Mouse (Mus musculus): ENCODE measurements at regions not wholly inside any gene's neighbourhood (a gene's known extent, or its start where the extent isn't known, plus 50 kb on each side); places are given as distances from the start of the nearest gene placed in this dataset.
A peak's percentile ranks its signal among the peaks of the same experiment; 100 is the strongest.

DNA sequence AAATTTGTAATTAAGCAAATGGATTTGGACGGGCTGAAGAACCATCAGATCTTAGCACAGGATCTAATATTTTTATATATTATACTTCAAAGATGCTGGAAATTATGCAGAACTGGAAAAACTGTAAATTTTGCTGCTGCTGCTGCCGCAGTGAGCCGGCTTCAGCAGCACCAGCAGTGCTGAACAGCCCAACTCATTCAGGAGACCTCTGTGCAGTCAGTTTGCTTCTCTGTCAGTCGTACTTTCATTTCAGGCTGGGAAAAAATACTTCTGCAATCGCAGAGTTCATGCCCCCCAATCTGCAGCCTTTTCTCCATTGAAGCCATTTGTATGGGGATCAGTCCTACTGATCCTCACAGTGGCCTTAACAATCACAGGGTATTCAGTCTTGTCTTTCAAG lies 53.4 kb upstream of the Trpc3 start:
- no peak for DNase-seq

DNA sequence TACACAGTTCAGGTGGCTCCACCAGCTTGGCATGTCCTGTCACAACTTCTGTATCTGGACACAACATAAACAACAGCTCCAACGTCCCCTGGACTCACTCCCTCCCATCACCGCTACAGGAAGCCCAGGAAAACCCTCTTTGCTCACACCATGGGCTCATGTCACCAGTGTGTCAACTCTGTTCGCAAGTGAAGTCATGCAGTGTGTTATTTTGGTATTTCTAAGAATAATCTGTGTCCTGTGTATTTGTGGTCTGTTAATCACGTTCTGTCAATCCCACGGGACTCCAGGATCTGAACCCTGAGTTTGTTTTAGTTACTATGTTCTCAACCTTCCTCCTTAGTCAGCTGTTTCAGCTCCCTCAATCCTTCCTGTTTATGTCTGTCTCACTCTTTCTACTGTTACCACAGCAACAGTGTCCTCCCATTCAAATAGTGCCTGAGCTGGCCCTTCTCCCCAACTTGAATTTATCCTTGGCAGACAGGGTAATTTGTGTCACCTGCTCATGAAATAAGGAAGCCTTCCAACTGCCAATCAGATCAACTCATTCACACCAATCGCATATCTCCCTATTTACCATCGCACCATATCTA lies 64.5 kb upstream of the Trpc3 start:
- no peak for DNase-seq

DNA sequence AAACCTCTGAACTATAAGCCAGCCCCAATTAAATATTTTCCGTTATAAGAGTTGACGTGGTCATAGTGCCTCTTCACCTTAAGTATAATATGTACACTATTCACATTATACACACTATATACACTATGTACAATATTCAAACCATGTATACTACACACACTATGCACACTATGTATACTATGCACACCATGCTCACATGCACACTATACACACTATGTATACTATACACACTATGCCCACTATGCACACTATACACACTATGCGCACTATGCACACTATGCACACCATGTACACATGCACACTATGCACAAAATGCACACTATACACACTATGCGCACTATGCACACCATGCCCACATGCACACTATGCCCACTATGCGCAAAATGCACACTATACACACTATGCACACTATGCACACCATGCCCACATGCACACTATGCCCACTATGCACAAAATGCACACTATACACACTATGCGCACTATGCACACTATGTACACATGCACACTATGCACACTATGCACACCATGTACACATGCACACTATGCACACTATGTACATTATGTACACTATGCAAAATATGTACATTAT lies 72.2 kb upstream of the Trpc3 start:
- DNase-seq, result no peak

DNA sequence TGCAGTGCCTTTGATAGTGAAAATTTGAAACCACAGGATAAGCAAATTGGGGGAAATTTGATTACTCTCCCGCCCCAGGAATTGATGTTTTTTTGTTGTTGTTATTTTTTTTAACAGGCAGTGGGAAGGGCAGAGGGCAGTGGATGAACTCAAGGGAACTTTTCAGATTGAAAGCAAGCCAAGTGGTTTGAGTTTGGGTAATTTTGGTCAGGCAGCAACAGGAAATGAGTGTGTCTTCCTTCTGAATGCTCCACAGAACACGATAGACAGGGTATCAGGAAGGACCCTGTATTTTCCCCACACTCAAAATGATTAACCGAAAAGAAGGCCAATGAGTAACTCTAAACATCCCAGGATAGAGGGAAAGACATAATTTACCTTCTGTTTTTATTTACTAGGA lies 72.9 kb upstream of the Trpc3 start:
- DNase-seq, result no peak

DNA sequence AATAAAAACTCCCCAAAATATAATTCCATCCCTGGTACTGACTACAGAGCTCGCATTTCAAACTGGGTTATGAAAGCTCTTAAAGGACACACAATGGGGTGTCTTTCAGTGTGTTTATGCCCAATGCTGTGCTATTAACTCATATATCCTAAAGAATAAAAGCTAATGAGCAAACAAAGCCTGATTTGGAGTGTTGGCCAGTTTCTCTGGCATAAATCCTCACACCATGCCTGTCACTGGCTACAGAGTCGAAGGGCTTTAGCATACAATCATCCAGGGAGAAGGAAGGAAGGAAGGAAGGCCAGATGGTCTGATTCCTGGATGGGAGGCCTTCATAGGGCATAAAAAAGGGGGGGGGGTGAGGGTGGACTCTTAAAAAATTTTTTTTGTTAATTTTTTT lies 74.8 kb upstream of the Trpc3 start:
- peak; percentile 33 to 45 for DNase-seq

DNA sequence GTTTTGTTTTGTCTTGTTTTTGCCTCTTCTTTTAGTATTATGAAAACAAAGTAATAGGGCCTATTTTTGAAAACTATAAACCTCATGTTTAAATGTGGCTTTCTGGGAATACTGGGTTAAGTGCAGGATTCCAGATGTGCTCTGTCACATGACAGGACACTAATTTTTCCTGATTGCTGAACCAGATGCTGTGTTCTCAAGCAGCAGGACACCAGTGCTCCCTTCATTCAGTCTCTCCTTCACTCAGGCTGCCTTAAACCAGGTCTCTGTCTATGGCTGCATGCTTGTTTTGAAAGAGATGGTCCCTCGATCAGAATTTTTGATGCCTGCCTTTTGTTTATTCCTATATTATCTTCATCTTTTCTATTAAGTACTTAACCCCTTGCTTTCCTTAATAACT lies 80.1 kb upstream of the Trpc3 start:
- DNase-seq, result no peak

DNA sequence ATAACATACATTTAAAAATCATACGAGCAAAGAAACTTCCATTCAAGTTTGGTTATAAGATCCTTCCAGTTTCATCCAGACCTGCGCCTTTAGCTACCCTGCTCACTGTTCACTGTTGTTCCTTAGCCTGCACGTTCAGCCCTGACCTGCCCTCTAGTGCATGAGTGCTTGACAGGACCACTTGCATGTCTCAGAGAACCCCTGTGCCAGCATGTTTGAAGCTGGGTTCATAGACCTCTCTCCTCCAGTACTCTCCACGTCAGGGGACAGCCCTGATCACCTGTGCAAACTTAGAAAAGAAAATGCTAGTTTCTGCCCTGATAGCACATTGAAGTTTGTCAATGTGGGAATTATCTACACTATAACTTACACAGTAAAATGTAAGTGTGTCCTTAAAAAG lies 81.0 kb upstream of the Trpc3 start:
- DNase-seq, result no peak

DNA sequence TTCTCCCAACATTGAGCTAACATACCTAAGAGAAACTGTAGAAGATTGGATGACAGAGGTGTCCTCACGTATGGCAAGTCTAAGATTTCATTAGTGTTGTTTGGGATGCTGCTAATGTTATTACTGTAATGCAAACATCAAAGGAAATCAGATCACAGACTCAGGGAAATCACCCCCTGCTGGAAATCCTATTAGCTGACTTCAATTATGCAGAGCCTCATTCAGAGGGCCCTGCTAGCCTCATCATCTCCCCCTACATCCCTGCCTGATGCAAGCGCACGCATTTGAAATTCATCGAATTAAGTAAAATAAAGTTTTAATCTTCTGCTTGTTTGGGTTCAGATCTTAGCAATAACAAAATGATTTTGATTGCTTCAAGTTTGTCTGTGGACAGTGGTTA lies 84.1 kb upstream of the Trpc3 start:
- DNase-seq, result no peak

DNA sequence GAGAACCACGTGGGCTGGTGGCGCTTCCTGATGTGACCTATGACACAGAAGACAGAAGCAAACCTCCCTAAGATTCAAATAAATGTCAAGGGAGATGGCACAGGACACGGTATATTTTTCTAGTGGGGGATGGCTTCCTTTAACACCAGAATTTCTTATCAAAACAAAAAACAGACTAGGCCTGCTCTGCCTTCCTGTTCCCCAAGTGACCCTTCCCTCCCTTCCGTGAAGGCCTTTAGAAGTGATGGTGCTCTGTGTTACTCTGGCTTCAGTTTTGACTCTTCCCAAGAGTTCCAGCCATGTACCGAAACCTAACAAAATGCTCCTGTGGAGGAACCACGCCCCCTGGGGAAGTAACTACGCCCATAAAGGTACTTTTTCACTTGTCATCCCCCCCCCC lies 84.5 kb upstream of the 4932438A13Rik start:
- DNase-seq, result no peak

DNA sequence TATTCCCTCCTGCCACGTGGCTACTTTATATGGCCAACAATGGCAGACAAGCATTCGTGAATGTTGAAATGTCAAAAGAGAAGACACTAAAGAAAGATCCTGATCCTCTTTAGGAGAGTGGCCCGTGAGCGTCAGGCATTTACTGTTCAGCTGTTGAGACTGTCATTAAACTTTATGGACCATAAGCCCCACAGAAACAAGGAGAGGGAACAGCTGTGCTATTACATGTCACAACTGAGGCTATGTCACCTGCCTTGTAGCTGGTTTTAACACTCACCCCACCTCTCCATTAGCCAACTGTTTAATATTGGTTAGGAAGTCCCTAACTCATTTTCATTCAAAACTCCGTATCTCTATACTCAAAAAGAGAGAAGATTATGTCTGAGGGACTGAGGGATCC lies 76.3 kb upstream of the 4932438A13Rik start:
- no peak for DNase-seq

DNA sequence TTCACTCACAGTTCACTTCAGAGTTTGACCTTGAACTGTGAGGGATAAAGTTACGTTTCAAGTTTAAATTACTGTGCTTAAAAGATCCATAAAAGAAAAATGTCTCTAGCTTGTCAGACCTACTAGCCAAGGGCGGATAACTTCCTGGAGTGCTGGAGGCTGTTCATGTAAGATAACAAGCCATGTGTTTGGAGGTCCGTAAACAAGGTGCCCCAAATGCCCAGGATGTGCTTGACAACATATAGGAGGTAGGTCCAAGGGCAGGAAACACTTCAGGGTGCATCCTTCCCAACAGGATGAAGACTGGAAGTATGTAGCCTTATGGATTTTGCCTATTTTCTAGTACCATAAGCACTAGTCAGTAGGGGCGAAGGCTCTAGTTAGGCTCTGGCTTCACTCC lies 72.7 kb upstream of the 4932438A13Rik start:
- DNase-seq, result no peak

DNA sequence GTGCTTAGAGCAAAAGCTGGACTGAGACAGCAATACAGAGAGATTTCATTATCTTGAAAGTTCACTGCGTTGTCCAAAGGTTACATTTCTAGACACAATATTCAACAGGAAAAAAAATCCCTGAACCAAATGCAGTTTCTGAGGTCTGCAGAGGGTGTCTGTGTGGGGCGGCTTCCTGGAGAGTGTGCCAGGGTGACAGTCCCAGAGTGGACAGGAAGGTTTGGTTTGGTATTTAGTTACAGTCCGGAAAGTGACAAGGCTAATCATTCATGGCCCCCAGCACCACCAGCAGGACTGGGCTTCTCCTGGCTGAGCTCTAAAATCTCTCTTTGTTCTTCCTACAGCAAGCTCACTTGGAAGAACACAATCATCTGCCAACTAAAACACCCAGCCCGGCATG lies 65.9 kb upstream of the 4932438A13Rik start:
- no peak for DNase-seq

DNA sequence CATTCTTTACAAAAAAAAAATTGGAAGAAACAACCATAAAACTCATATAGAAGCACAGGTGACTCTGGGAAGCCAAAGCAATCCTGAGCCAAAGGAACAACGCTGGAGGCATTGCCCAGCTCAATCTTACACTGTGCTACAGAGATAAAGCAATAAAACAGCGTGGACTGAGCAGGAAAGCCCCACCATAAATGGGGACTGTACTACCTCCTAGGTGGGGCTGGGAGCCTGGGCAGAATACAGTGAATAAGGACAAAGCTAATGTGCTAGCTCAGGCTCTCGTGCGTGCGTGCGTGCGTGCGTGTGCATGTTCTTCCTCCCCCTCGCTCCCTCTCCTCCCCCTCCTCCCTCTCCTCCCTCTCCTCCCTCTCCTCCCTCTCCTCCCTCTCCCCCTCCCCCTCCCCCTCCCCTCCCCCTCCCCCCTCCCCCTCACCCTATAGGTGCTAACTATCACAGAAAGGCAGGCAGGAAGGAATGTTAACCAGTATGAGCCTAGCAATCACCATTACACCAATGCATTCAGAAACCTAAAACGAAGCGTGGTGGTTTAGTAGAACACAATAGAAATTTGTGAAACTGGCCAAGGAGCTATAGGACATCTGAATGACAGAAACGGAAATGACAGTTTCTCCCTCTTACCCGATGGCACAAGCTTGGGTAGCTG lies 64.6 kb upstream of the 4932438A13Rik start:
- DNase-seq, result no peak

DNA sequence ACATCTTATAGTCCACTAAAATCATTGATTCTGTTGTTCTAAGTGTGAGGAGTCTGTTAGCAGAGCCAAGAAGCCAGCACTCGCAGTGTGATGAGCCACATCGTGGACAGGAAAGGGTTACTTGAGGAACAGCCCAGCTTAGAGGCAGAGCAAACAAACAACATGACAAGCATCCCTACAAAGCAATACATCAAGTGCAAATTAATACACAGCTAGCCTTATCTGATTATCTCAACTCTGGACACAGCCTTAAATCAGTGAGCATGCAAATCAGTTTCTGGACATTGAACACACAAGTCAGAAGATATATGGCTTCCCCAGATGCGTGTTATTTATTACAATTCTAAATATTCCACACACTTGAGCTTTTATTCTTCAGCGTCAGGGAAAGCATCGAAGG lies 52.4 kb upstream of the 4932438A13Rik start:
- no peak for DNase-seq
